Mouse (Mus musculus): ENCODE results near the gene Gzmm.

Gzmm gene

GRCm38 (mm10) chr10:79723692-79724091 lies 34.9 kb downstream of the Gzmm start:
- no peak for DNase-seq (ENCODE audit: low read depth, low spot score)

GRCm38 (mm10) chr10:79726090-79726489 lies 37.3 kb downstream of the Gzmm start:
- DNase-seq (ENCODE audit: low read depth, low spot score): no peak

- DNase-seq (ENCODE audit: low read depth, low spot score): no peak
Measured at GRCm38 (mm10) chr10:79728323-79729249, 39.8 kb downstream of the Gzmm start.

- no peak for DNase-seq (ENCODE audit: low read depth, low spot score)
Measured at GRCm38 (mm10) chr10:79729357-79729965, 40.6 kb downstream of the Gzmm start.

GRCm38 (mm10) chr10:79732500-79732899 lies 43.7 kb downstream of the Gzmm start:
- DNase-seq (ENCODE audit: low read depth, low spot score): no peak

- DNase-seq (ENCODE audit: low read depth, low spot score): no peak
Measured at GRCm38 (mm10) chr10:79733847-79734246, 45.0 kb downstream of the Gzmm start.

- no peak for DNase-seq (ENCODE audit: low read depth, low spot score)
Measured at GRCm38 (mm10) chr10:79735361-79735760, 46.5 kb downstream of the Gzmm start.

GRCm38 (mm10) chr10:79736706-79737105 lies 47.9 kb downstream of the Gzmm start:
- no peak for DNase-seq (ENCODE audit: low read depth, low spot score)

- DNase-seq (ENCODE audit: low read depth, low spot score): no peak
Measured at GRCm38 (mm10) chr10:79738259-79738658, 49.4 kb downstream of the Gzmm start.

GRCm38 (mm10) chr10:79739234-79739633 lies 50.4 kb downstream of the Gzmm start:
- no peak for DNase-seq (ENCODE audit: low read depth, low spot score)

- DNase-seq (ENCODE audit: low read depth, low spot score): no peak
Measured at GRCm38 (mm10) chr10:79740863-79741262, 52.0 kb downstream of the Gzmm start.

GRCm38 (mm10) chr10:79743161-79743560 lies 54.3 kb downstream of the Gzmm start:
- DNase-seq (ENCODE audit: low read depth, low spot score): no peak

GRCm38 (mm10) chr10:79743650-79744365 lies 55.0 kb downstream of the Gzmm start:
- no peak for DNase-seq (ENCODE audit: low read depth, low spot score)
